Mouse (Mus musculus) stomach, embryonic 16.5 days (tissue): ENCODE measurements around the gene Smim14. TPM values are rescaled to one million over a fixed set of nuclear protein-coding genes. Genes with fewer than 3 reads are reported as not detected.
A peak's percentile ranks its signal among the peaks of the same experiment; 100 is the strongest.

ENCODE experiments used
- ATAC-seq: fragments of 200-750 bp; cut with Nextera tagmentation; 2 replicates; pipeline ENCODE4 v1.8.0; 2017; ENCODE audit warnings: moderate number of reproducible peaks, moderate TSS enrichment; ENCODE audit not compliant: insufficient read depth, low FRiP score
- H3K27ac ChIP-seq: fragments of 300-500 bp; sonication (generic); 2 replicates; pipeline ENCODE4 v1.5.1; 2014; ENCODE audit warnings: low read length
- H3K27me3 ChIP-seq: fragments of 300-500 bp; sonication (generic); 2 replicates; pipeline ENCODE4 v1.6.1; 2014; ENCODE audit warnings: low read length, control low read depth, mixed read lengths; ENCODE audit not compliant: control insufficient read depth, insufficient read depth
- H3K36me3 ChIP-seq: fragments of 300-500 bp; sonication (generic); 2 replicates; pipeline ENCODE4 v1.6.1; 2014; ENCODE audit warnings: low read length; ENCODE audit not compliant: control insufficient read depth, insufficient read depth
- H3K4me1 ChIP-seq: fragments of 300-500 bp; sonication (generic); 2 replicates; pipeline ENCODE4 v1.6.1; 2014; ENCODE audit warnings: low read length, control low read depth, mixed read lengths; ENCODE audit not compliant: control insufficient read depth, insufficient read depth
- H3K4me2 ChIP-seq: fragments of 300-500 bp; sonication (generic); 2 replicates; pipeline ENCODE4 v1.6.1; 2014; ENCODE audit warnings: low read depth, low read length, mixed read lengths
- H3K4me3 ChIP-seq: fragments of 300-500 bp; sonication (generic); replicated peaks from 2 replicates; pipeline ENCODE4 v1.5.1; 2014; ENCODE audit warnings: mild to moderate bottlenecking, low read length
- H3K9ac ChIP-seq: fragments of 300-500 bp; sonication (generic); 2 replicates; pipeline ENCODE4 v1.6.1; 2014; ENCODE audit warnings: low read length
- H3K9me3 ChIP-seq: fragments of 300-500 bp; sonication (generic); replicated peaks from 2 replicates; pipeline ENCODE4 v1.6.1; 2016; ENCODE audit warnings: low read length, control low read depth; ENCODE audit not compliant: control insufficient read depth
- WGBS: fragments of 180-500 bp; shearing (Covaris S2); extraction: QIAGEN DNeasy Blood & Tissue Kit; methylation state at CpG from one replicate; pipeline ENCODE4 v1.1.7; 2014; 5-methylcytosine and 5-hydroxymethylcytosine counted together
- polyA plus RNA-seq: library from polyadenylated mRNA; unstranded; fragments of >200 nt; fragmentation: Nextera tagmentation; extraction: Ambion mirVana; gene quantifications from 2 replicates; pipeline ENCODE4 v1.2.1, GENCODE M21; 2015

Smim14 gene
- polyA plus RNA-seq, 1 experiment from 2014 or later: 192 TPM

DNA sequence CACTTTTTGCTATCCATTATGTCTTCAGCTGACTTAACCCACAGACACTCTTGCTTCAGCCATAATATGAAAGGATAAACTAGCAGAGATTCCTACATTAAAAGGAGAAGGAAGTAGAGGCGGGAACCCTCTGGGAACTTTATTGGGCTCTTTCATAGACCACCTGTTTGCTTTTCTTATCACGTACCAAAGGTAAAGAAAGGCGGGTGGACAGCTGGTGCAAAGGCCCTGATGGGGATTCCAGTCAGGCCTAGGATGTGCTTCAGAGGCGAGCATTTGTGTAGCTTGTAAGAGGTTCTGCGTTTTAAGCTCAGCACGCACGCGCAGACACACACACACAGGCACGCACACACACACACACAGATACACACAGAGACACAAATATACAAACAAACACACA lies 35.6 kb downstream of the Smim14 start:
- 0 out of 2 replicates have a peak, but pooled peaks cover 3% of the 10 kb centered on the region for H3K4me1 ChIP-seq
- no peak for ATAC-seq

DNA sequence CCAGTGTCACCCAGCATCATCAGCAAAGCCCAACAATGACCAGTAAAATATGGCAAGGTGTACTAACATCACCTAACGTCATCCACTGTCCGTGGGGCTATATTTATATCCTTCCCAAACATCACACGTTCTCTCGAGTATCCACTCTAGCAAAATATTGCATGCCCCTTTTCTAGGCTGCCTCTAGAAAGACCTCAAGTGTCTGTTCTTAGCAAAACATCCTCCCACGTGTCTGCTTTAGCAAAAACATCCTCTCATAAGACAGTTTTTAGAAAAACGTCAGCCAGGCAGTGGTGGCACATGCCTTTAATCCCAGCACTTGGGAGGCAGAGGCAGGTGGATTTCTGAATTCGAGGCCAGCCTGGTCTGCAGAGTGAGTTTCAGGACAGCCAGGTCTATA lies 36.8 kb downstream of the Smim14 start:
- Histone ChIP-seq H3K27me3 (no peaks in the 10 kb centered on the region), H3K27ac (no peak overlapping the region), H3K4me3 (no peak overlapping the region), H3K36me3 (no peaks in the 10 kb centered on the region), H3K9ac (no peak overlapping the region), H3K4me2 (no peak overlapping the region), H3K4me1 (no peaks in the 10 kb centered on the region), H3K9me3 (no peaks in the 10 kb centered on the region)
- WGBS: 75% methylated on average over 7 of the region's 7 CpGs
- ATAC-seq: no peak

More for the DNA sequence above, 35.6 kb downstream of the Smim14 start:
- no peak overlapping the region for H3K9ac ChIP-seq
- H3K27ac ChIP-seq: no peak overlapping the region
- no peaks in the 10 kb centered on the region for H3K36me3 ChIP-seq
- 74% methylated on average over 9 of the region's 9 CpGs for WGBS
- H3K4me3 ChIP-seq: no peak overlapping the region
- H3K4me2 ChIP-seq: no peak overlapping the region
- no peaks in the 10 kb centered on the region for H3K9me3 ChIP-seq
- H3K27me3 ChIP-seq: no peaks in the 10 kb centered on the region

DNA sequence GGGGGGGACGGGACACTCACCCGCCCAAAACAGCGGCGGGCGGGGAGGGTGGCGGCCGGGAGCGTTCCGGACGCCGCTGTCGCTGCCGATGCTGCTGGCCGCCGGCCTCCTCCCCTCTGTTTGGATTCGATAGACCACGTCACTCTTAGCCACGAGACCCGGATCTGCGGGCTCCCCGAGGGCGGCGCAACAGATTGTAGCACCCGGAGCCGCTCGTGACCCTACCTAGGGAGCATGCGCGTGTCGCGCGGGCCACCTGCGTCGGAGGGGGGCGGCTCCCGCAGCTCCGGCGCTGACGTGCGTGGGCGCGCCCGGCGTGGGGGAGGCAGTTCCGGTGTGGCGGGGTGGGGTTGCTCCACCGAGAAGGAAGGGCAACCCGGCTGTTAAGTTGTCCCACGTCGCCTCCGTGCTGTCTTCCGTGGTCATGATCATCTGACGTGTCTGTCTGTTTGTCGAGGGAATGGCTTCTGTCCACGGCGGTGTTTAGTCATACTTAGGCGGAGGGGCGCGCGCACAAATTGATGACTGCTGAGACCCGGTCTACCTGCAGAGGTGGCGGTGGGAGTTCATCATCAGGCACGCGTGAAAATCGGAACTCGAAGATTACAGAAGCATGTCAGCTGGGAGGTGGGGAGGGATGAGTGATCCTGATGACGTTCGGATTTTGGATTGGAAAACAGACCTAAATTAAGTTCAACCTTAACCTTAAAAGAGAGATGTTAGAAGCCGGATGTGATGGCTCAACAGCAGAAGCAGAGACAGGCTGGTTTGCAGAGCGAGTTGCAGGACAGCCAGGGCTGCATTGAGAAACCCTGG lies 44.1 kb downstream of the Smim14 start, which contains the start of gene Gm43552:
Gene Gm43552 (minus strand): TSS at position 118 of the 816 bp plus-strand sequence.
- under 1% methylated on average over 69 of the region's 69 CpGs for WGBS
- peak; percentile 98 for ATAC-seq
- no peaks in the 10 kb centered on the region for H3K27me3 ChIP-seq
- H3K27ac ChIP-seq: peak within 1 kb of the TSS; percentile 96
- H3K4me3 ChIP-seq: peak within 1 kb of the TSS; percentile 76
- peak within 1 kb of the TSS; percentile 71 for H3K4me2 ChIP-seq
- no peaks in the 10 kb centered on the region for H3K9me3 ChIP-seq
- peak within 1 kb of the TSS; percentile 94 for H3K9ac ChIP-seq
- no peaks in the 10 kb centered on the region for H3K36me3 ChIP-seq
- H3K4me1 ChIP-seq: peaks cover 14% of the 10 kb centered on the region

DNA sequence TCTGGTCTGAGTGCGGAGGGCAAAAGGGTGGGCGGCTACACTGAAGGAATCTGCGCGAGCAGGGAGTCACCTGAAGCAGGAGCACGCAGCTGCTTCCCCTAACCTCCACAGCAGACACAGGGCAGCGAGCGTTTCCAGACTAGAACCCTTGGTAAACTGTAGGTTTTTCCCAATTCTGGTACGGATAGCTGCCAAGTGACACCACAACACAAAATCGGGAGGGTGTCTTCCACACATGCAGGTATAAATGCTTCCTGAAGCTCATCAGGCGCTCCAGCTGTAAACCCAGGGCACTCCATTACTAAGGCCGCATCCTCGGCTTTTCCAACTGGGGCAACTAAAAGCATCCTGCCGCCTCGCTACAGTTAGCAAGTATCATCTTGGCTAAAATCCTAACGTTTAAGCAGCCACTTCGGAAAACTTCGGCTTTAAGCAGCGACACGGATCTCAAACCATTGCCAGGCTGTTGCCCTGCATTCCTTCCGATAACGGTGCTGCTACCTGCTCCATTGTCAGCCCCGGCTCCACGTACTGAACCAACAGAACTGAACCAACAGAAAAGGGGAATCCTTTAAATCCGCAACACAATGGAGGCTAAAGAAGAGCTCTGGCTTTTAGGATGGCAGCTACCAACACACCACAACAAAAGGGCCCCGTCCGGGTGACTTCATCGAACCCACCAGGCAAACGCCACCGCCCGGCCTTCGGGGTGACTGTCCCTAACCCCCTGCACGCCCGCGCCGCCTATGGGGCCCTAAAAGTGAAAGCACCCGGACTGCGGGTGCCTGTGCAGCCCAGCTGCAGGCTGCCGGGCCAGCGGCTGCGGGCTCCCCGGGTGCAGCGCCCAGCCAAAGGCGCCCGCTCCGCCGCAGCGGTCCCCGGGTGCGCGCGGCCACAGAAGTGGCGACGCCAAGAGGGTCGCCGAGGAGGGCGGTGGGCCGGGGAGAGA lies 44.9 kb downstream of the Smim14 start:
- no peaks in the 10 kb centered on the region for H3K9me3 ChIP-seq
- peak overlapping the region; percentile 96 for H3K27ac ChIP-seq
- WGBS: 1% methylated on average over 57 of the region's 57 CpGs

DNA sequence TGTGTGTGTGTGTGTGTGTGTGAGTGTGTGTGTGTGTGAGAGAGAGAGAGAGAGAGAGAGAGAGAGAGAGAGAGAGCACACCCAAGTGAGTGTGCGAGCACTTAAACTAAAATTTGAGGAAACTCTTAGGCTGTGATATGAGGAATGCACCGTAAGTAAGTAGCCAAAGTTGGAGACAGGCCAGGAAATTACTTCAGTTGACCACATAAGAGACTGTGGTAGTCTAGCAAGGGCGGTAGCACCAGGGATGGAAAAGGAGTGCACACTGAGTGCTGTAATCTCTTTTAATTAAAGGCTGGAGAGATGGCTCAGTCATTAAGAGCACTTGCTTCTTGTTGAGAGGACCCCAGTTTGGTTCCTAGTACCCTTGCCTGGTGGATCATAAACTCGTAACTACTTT lies 47.2 kb downstream of the Smim14 start:
- H3K4me3 ChIP-seq: no peak overlapping the region
- H3K4me1 ChIP-seq: peaks cover 14% of the 10 kb centered on the region
- H3K9me3 ChIP-seq: no peaks in the 10 kb centered on the region
- WGBS: 65% methylated on average over 4 of the region's 4 CpGs
- ATAC-seq: no peak
- no peak overlapping the region for H3K9ac ChIP-seq
- H3K27ac ChIP-seq: no peak overlapping the region
- H3K36me3 ChIP-seq: no peaks in the 10 kb centered on the region
- H3K27me3 ChIP-seq: no peaks in the 10 kb centered on the region
- no peak overlapping the region for H3K4me2 ChIP-seq

More for the DNA sequence above, 44.9 kb downstream of the Smim14 start:
- Histone ChIP-seq H3K36me3 (no peaks in the 10 kb centered on the region), H3K4me3 (peak overlapping the region; percentile 76), H3K9ac (peak overlapping the region; percentile 94), H3K4me1 (peaks cover 14% of the 10 kb centered on the region), H3K4me2 (peak overlapping the region; percentile 71), H3K27me3 (no peaks in the 10 kb centered on the region)
- ATAC-seq: peak; percentile 79

DNA sequence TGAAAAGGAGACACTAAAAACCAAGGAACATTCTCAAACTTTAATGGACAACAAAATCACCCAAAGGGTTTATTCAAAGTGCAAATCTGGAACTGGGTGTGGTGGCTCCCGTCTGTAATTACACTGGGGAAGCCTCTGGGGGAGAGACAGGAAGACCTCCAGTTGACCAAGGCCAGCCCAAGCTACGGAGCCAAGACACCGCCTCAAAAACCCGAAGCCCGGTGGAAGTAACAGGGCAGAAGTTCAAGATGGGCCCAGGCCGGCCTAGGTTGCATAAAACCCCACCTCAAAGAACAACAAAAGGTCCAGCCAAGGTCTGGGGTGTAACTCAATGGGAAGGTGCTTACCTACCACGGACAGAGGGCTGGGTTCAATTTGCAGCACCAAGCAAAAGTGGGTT lies 48.3 kb downstream of the Smim14 start:
- no peaks in the 10 kb centered on the region for H3K36me3 ChIP-seq
- no peak overlapping the region for H3K4me2 ChIP-seq
- H3K27ac ChIP-seq: no peak overlapping the region
- 71% methylated on average over 7 of the region's 7 CpGs for WGBS
- no peak for ATAC-seq
- no peaks in the 10 kb centered on the region for H3K9me3 ChIP-seq
- no peak overlapping the region for H3K4me3 ChIP-seq
- peaks cover 14% of the 10 kb centered on the region for H3K4me1 ChIP-seq
- no peaks in the 10 kb centered on the region for H3K27me3 ChIP-seq
- no peak overlapping the region for H3K9ac ChIP-seq

DNA sequence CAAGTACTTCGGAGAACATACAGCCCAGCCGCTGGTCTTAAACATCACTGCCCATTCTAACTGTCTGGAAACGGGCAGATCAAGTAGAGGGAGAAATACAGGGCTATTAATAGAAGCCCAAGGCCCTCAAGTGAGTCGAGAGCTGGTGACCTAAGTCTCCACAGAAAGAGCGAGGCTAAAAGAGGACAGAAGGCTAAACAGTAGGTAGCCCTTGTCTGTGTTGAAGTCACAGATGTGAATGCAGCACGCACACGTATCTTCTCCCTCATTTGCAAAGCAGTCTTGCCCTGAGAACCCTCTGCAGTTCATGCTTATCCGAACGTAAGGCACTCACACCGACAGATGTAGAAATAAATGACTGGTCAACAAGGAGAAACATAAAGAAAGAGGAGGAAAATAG lies 49.6 kb downstream of the Smim14 start:
- no peak for ATAC-seq
- Histone ChIP-seq H3K27me3 (no peaks in the 10 kb centered on the region), H3K27ac (no peak overlapping the region), H3K4me3 (no peak overlapping the region), H3K4me1 (peaks cover 14% of the 10 kb centered on the region), H3K9ac (no peak overlapping the region), H3K36me3 (no peaks in the 10 kb centered on the region), H3K4me2 (no peak overlapping the region), H3K9me3 (no peaks in the 10 kb centered on the region)
- 83% methylated on average over 10 of the region's 10 CpGs for WGBS

DNA sequence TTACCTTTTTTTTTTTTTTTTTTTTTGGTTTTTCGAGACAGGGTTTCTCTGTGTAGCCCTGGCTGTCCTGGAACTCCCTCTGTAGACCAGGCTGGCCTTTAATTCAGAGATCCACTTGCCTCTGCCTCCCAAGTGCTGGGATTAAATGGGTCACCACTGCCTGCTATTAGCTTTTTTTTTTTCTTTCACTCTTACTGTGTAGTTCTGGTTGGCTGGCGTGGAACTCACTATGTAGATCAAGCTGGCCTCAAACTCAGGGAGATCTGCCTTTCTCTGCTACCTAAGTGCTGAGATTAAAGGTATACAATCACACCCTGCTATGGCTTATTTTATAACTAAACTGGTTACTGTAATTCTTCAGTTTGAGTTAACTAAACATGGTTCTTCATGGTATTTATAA lies 50.5 kb downstream of the Smim14 start:
- 88% methylated on average over 1 of the region's 2 CpGs for WGBS

DNA sequence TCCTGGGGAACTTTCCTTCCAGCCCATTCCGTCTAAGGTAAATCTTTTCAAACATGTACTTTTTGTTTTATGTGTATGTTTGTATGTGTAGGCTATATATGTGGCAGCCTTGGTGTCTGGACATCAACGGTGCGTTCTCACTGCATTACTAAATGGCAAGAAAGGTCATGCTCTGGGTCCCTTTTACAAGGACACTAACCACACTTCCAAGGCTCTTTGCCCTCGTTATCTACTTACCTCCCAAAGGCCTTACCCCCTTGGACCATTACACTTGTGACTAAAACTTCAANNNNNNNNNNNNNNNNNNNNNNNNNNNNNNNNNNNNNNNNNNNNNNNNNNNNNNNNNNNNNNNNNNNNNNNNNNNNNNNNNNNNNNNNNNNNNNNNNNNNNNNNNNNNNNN lies 54.0 kb downstream of the Smim14 start:
- Histone ChIP-seq H3K4me3 (no peak overlapping the region), H3K4me2 (no peak overlapping the region), H3K27ac (no peak overlapping the region), H3K9ac (no peak overlapping the region), H3K27me3 (no peaks in the 10 kb centered on the region), H3K36me3 (no peaks in the 10 kb centered on the region), H3K9me3 (no peaks in the 10 kb centered on the region), H3K4me1 (0 out of 2 replicates have a peak, but pooled peaks cover 4% of the 10 kb centered on the region)
- 86% methylated on average over 4 of the region's 4 CpGs for WGBS
- no peak for ATAC-seq

More for the DNA sequence above, 50.5 kb downstream of the Smim14 start:
- H3K4me1 ChIP-seq: peaks cover 12% of the 10 kb centered on the region
- H3K9me3 ChIP-seq: no peaks in the 10 kb centered on the region
- H3K4me3 ChIP-seq: no peak overlapping the region
- no peak overlapping the region for H3K27ac ChIP-seq
- H3K27me3 ChIP-seq: no peaks in the 10 kb centered on the region
- ATAC-seq: no peak
- H3K36me3 ChIP-seq: no peaks in the 10 kb centered on the region
- H3K9ac ChIP-seq: no peak overlapping the region
- H3K4me2 ChIP-seq: no peak overlapping the region
